Mouse (Mus musculus): ENCODE measurements around the gene Snap23. TPM values are rescaled to one million over a fixed set of nuclear protein-coding genes. Genes with fewer than 3 reads are reported as not detected.
"Not testable (repeated sequence)": the region's sequence is repeated elsewhere in the genome, so short reads cannot be mapped to it uniquely, and the experiment has no call there.

Snap23 gene
- polyA plus RNA-seq, 1 experiment from 2014 or later: 226 TPM

DNA sequence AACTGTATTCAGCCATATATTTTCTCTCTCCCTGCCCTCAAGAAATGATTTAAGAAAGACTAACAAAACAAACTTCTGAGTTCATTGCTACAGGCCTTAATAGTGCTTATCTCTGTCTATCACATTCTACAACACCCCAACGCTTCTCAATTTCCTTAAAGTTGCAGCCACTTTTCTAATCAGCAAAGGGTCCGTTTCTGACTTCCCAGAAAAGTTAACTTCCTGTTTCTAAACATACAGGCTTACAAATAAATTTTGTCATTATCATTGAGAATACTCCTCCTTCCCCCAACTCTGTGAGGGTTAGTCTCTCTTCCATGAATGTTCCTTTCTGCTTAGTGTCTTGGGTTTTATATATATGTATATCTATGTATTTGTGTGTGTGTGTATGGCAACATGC lies 2.1 kb upstream of the Snap23 start:
- Histone ChIP-seq H3K27ac (peak overlapping the region; percentile 39), H3K36me3 (ENCODE audit: inconsistent target) (no peaks in the 10 kb centered on the region), H3K4me3 (ENCODE audit: inconsistent target) (no peak overlapping the region), H3K79me2 (ENCODE audit: inconsistent target) (peaks cover 61% of the 10 kb centered on the region)
- WGBS (ENCODE audit: missing documents): 5% methylated on average over 2 of the region's 2 CpGs

DNA sequence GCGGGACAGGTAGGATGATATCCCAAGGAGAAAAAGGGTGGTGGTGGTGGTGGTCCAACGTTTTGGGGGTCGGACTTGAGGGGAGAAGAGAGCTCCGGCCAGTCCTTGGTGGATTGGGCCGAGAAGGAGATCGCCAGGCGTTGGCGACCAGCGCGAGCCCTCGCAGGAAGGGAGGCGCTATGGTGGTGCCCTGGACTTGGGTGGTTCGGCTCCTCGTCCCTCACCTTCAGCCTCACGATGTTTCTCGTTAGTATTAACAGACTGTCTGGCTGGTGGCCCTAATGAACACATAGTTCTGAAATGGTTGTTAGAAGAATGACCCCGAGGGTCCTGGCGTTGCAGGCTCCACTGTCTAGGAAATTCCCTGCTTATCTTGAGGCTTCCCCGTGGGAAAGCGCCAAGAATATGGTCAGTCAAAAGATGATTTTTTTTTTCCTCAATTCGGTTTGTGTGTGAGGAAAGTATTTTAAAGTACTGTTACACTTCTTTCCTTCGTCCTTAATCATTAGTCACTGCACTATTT lies 388 bp downstream of the Snap23 start:
- WGBS (ENCODE audit: missing documents): 1% methylated on average over 22 of the region's 22 CpGs
- peaks cover 61% of the 10 kb centered on the region for H3K79me2 ChIP-seq (ENCODE audit: inconsistent target)
- peak overlapping the region; percentile 93 for H3K4me3 ChIP-seq (ENCODE audit: inconsistent target)
- peak overlapping the region; percentile 78 for H3K27ac ChIP-seq
- peaks cover 7% of the 10 kb centered on the region; the same call in 1 of the 2 replicates for H3K36me3 ChIP-seq (ENCODE audit: inconsistent target)

DNA sequence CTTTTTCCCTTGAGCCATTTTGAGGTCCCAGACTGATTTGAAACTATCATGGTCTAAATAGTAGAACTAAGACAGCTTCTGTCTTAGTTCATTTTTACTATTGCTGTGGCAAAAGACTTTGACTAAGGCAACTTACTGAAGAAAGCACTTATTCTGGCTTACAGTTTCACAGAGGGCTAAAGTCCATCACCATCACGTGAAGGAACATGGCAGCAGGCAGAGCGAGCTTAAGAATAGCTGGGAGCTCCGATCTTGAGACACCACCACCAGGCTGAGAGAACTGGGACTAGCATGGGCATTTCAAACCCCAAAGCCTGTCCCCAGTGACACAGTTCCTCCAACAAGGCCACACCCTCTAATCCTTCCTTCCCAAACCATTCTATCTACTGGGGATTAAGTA lies 3.6 kb downstream of the Snap23 start:
- peaks cover 86% of the 10 kb centered on the region for H3K79me2 ChIP-seq (ENCODE audit: inconsistent target)
- WGBS (ENCODE audit: missing documents): 91% methylated on average over 3 of the region's 3 CpGs
- no peak overlapping the region for H3K27ac ChIP-seq
- H3K4me3 ChIP-seq (ENCODE audit: inconsistent target): no peak overlapping the region
- H3K36me3 ChIP-seq (ENCODE audit: inconsistent target): peaks cover 7% of the 10 kb centered on the region; the same call in 1 of the 2 replicates

DNA sequence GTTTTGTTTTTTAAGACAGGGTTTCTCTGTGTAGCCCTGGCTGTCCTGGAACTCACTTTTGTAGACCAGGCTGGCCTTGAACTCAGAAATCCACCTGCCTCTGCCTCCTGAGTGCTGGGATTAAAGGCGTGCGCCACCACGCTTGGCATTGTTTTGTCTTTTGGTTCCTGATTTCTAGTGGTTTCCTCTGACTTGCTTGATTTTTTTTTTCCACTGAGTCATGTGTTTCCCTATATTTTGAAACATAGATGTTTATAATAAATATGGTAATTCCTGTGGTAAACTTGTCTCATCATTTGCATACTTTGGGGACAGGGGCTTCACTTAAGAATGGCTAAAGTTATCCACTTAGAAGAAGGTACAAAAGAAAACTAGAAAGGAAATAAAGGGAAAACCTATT lies 4.7 kb downstream of the Snap23 start:
- H3K36me3 ChIP-seq (ENCODE audit: inconsistent target); H3K4me3 ChIP-seq (ENCODE audit: inconsistent target): not testable (repeated sequence)
- peak overlapping the region; percentile 21; the same call in 1 of the 2 replicates for H3K27ac ChIP-seq
- H3K79me2 ChIP-seq (ENCODE audit: inconsistent target): peaks cover 96% of the 10 kb centered on the region
- 49% methylated on average over 3 of the region's 3 CpGs for WGBS (ENCODE audit: missing documents)

DNA sequence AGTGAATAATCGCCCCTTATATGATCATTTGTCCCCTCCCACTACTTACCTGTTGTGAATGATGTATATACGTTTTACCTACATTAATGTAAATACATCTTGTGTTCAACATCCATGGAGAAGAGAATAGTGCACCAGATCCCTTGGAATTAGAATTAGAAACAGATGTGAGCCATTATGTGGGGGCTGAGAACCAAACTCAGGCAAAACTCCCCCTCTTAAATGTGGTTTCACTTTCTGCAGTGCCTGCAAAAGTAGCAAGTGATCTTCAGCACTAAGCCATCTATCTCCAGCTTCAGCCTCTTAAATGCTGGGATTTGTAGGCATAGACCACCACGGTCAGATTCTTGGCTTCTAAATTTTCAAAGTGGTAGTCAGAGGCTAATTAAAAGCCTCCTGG lies 7.7 kb downstream of the Snap23 start:
- Histone ChIP-seq H3K79me2 (ENCODE audit: inconsistent target) (peaks cover 100% of the 10 kb centered on the region), H3K27ac (no peak overlapping the region), H3K36me3 (ENCODE audit: inconsistent target) (peaks cover 7% of the 10 kb centered on the region; the same call in 1 of the 2 replicates), H3K4me3 (ENCODE audit: inconsistent target) (no peak overlapping the region)
- 63% methylated on average over 3 of the region's 3 CpGs for WGBS (ENCODE audit: missing documents)

DNA sequence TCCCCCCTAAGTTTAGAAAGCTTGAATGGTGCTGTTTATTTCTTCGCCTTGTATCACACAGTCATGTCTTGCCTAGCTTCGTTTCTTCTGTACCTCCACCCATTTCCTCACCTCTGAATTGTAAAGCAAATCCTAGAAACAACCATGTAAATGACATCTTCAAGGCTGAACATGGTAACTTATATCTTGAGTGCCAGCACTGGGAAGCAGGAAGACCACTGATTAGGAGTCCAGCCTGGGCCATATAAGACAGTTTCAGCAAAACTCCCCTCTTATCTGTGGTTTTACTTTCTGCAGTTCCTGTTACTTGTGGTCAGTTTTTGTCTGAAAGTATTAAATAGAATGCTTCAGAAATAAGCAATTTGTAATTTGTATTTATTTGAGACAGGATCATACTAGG lies 8.5 kb downstream of the Snap23 start:
- 70% methylated on average over 2 of the region's 2 CpGs for WGBS (ENCODE audit: missing documents)
- Histone ChIP-seq H3K4me3 (ENCODE audit: inconsistent target) (no peak overlapping the region), H3K79me2 (ENCODE audit: inconsistent target) (peaks cover 100% of the 10 kb centered on the region), H3K36me3 (ENCODE audit: inconsistent target) (peaks cover 7% of the 10 kb centered on the region; the same call in 1 of the 2 replicates), H3K27ac (no peak overlapping the region)

DNA sequence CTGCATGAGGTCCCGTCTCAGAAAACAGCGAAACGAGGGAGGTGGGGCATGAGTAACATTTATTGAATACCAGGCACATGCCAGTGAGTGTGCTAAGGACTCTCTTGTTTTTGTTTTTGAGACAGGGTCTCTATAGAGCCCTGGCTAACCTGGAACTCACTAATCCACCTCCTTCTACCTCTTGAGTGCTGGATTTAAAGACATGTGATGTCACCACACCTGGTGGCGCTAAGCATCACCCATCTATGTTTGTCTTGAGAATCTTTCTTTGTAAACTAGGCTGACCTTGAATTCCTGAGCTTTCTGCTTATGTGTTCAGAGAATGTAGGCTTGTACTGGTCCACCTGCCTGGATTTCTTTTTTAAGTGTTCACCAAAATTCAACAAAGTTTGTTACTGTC lies 10.3 kb downstream of the Snap23 start:
- peaks cover 100% of the 10 kb centered on the region for H3K79me2 ChIP-seq (ENCODE audit: inconsistent target)
- 59% methylated on average over 4 of the region's 4 CpGs for WGBS (ENCODE audit: missing documents)
- no peak overlapping the region for H3K4me3 ChIP-seq (ENCODE audit: inconsistent target)
- H3K36me3 ChIP-seq (ENCODE audit: inconsistent target): 0 out of 2 replicates have a peak, but pooled peaks cover 4% of the 10 kb centered on the region
- peak overlapping the region; percentile 78; the same call in 1 of the 2 replicates for H3K27ac ChIP-seq

DNA sequence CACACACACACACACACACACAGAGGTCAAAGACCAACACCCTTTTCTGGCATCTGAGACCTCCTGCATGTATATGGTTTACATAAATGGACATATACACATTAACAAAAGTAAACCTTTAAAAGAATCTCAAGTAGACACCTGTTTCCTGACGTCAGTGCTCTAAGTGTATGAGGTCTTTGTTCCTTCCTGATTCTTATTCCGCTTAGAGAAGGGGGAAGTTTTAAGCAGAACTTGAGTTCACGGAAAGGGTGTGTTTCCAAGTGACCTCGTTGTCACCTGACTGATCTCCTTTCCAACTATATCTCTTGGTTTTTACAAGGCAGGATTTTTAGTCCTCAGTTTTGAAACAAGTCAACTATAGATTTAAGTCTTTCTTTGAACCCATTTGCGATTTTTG lies 10.8 kb downstream of the Snap23 start:
- WGBS (ENCODE audit: missing documents): 5% methylated on average over 5 of the region's 5 CpGs
- Histone ChIP-seq H3K4me3 (ENCODE audit: inconsistent target) (no peak overlapping the region), H3K27ac (peak overlapping the region; percentile 78), H3K79me2 (ENCODE audit: inconsistent target) (peaks cover 100% of the 10 kb centered on the region), H3K36me3 (ENCODE audit: inconsistent target) (0 out of 2 replicates have a peak, but pooled peaks cover 4% of the 10 kb centered on the region)

DNA sequence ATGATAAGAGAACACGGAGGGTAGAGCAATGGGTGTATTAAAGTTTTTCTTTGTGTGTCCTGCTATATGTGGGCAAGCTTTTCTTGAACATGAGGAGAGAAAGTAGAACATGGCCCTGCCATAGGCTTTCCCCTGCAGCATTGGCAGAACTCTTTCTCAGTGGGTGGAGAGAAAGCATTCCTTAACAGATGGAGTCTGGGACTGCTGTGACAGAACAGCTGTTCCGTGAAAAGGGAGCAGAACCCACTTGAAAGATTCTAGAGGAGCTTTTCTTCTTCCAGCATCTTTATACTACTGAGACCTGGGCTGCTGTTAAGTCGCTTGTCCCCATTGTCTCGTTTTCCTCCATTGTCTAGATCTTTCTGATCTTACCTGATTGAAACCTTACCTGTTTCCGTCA lies 22.3 kb downstream of the Snap23 start:
- WGBS (ENCODE audit: missing documents): 92% methylated on average over 5 of the region's 5 CpGs

DNA sequence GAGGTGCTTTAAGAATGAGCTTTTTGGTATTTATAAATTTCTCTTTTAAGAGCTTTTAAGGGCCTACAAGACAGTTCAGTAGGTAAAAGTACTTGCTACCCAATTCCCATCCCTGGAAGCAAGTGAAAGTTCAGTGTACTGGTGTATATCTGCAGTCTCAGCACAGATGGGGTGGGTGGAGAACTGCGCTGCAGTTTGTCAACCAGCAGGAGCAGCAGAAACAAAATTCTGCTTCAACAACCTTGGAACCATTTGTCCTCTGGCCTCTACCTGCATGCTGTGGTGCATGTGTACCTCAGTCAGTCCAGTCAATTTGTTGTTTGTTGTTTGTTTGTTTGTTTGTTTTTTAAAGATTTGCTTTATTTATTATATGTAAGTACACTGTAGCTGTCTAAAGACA lies 24.8 kb downstream of the Snap23 start:
- Histone ChIP-seq H3K27ac (no peak overlapping the region), H3K79me2 (ENCODE audit: inconsistent target) (no peaks in the 10 kb centered on the region), H3K36me3 (ENCODE audit: inconsistent target) (peaks cover 66% of the 10 kb centered on the region), H3K4me3 (ENCODE audit: inconsistent target) (no peak overlapping the region)
- 100% methylated on average over 1 of the region's 1 CpGs for WGBS (ENCODE audit: missing documents)

More for the DNA sequence above, 22.3 kb downstream of the Snap23 start:
- H3K79me2 ChIP-seq (ENCODE audit: inconsistent target): no peaks in the 10 kb centered on the region
- H3K36me3 ChIP-seq (ENCODE audit: inconsistent target): peaks cover 63% of the 10 kb centered on the region
- H3K4me3 ChIP-seq (ENCODE audit: inconsistent target): no peak overlapping the region
- H3K27ac ChIP-seq: no peak overlapping the region

DNA sequence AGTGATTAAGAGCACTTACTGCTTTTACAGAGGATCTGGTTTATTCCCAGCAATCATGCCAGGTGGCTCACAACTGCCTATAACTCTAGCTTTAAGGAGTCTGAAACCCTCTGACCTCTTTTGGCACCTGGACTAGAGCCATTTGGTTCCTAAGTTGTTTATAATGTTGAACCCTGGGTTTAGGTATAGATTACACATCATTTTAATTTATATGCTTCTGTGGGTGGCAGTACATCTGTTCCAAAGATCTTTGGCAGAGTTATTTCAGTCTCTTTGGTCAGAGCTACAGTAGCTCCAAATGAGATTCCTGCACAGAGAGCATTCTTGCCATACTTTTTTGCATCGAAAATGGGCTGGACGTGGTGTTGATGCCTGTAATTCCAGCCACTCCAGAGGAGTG lies 30.3 kb downstream of the Snap23 start:
- 93% methylated on average over 2 of the region's 2 CpGs for WGBS (ENCODE audit: missing documents)
- H3K36me3 ChIP-seq (ENCODE audit: inconsistent target): peaks cover 66% of the 10 kb centered on the region
- H3K27ac ChIP-seq: no peak overlapping the region
- no peak overlapping the region for H3K4me3 ChIP-seq (ENCODE audit: inconsistent target)
- H3K79me2 ChIP-seq (ENCODE audit: inconsistent target): no peaks in the 10 kb centered on the region

DNA sequence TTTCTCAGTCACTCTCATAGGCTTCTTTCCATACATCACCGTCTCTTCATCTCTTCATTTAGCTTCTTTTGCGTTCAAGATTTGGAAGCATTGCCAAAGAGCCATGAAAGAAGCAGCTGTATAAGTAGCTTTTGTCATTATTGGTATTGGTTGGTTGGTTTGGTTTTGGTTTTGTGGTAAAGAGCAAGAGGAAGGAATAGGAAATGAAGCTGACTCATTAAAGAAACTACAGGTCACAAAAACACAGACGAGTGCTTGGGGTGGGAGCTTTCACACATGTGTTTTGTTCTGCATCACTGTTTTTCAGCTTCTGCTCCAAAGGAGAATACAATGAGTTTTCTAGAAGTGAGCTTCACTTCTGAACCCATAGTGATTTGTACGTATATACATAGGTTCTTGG lies 32.0 kb downstream of the Snap23 start:
- 50% methylated on average over 4 of the region's 4 CpGs for WGBS (ENCODE audit: missing documents)
- Histone ChIP-seq H3K79me2 (ENCODE audit: inconsistent target) (no peaks in the 10 kb centered on the region), H3K36me3 (ENCODE audit: inconsistent target) (peaks cover 56% of the 10 kb centered on the region), H3K4me3 (ENCODE audit: inconsistent target) (no peak overlapping the region), H3K27ac (no peak overlapping the region)

DNA sequence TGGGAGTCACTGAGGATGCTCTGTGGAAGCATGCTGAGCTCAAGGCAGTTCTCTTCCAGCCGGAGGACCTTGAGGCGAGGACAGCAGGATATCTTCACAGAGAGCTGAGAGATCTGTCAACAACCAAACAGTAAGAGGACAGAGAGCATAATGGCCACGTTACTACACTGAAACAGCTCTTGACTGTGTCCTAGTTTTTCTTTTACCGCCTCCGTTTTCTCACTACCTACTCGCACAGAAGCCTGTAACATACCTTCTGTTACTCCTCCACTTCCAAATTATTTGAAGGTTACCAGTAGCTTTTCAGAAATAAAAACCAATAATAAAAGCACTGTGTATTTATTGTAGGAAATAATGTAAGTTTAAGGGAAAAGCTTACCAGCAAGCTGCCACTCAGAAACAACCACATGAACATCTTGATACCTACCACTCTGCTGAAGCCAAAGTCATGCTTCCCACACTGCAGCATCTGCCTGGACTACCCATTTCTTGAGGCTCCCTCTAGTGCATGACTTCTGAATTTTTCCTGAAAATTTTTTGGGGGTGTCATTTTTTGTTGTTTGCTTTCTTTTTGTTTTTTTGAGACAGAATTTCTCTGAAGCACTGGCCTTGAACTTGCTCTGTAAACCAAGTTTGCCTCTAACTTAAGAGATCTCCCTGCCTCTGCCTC lies 38.7 kb downstream of the Snap23 start:
- H3K79me2 ChIP-seq (ENCODE audit: inconsistent target): peaks cover 23% of the 10 kb centered on the region

DNA sequence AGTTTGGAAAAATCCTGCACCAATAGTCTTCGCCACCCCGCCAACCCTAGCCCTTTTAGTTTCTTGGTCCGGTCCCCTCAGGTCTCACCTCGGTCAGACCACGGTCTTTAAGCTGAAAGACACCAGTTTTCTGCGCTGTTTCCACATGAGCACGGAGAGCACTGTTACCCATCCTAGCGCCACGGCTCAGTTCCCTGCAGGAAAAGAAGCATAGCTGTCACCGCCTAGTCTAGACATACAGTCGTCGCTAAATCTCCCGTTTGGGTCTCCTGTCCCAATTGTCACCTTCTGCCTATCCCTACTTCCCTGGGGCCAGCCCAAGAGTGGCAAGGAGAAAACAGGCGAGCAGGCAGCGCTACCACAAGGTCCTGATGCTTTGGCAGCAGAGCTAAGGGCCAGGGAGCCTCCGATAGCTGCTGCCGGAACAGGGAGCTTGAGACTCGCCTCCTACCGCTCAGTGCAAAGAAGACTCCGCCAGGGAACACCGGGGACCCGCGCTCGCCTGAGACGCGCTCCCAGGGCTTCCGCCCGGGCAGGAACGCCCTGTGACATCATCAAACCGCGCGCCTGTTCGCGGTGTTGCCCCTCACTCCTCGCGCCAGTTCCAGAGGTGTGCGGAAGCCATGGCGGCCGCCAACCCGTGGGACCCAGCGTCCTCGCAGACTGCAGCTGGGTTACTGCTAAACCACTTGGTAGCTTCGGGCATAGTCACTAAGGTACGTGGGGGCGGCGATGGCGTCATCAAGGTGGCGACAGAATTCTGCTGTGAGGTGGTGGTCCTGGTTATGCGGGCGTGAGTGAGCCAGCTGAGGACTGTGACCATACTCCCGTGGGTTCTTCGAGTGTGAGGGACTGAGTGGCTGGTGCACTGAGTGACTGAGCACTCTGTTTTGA lies 41.6 kb downstream of the Snap23 start, which contains the start of the genes Haus2 and Lrrc57:
Gene Haus2 (plus strand): TSS at position 554 of the 894 bp plus-strand sequence.
Gene Lrrc57 (minus strand): TSS at position 691 of the 894 bp plus-strand sequence.
- WGBS (ENCODE audit: missing documents): under 1% methylated on average over 44 of the region's 52 CpGs
- 0 out of 2 replicates have a peak, but pooled peaks cover 9% of the 10 kb centered on the region for H3K36me3 ChIP-seq (ENCODE audit: inconsistent target)

More for the DNA sequence above, 38.7 kb downstream of the Snap23 start:
- Histone ChIP-seq H3K4me3 (ENCODE audit: inconsistent target) (no peak overlapping the region), H3K27ac (no peak overlapping the region), H3K36me3 (ENCODE audit: inconsistent target) (peaks cover 11% of the 10 kb centered on the region; the same call in 1 of the 2 replicates)
- WGBS (ENCODE audit: missing documents): 91% methylated on average over 4 of the region's 6 CpGs

More for the DNA sequence above, 41.6 kb downstream of the Snap23 start, which contains the start of the genes Haus2 and Lrrc57:
- Histone ChIP-seq H3K79me2 (ENCODE audit: inconsistent target) (peaks cover 31% of the 10 kb centered on the region), H3K27ac (peak within 1 kb of the TSS; percentile 78), H3K4me3 (ENCODE audit: inconsistent target) (peak within 1 kb of the TSS; percentile 97)
